24 mouse cellular contexts compared by ENCODE assay signal in genomic region chr1:118810336-118810735, GRCm38 (mm10).
DNase-seq lines count a peak whose midpoint lies in the region; ATAC-seq and TF ChIP-seq lines count a peak whose summit lies in the region.
"Had no signal": no experiment of that assay in that cellular context is flagged by ENCODE, and none has a peak within 500 bp of the region (broad histone marks: within the 10 kb centered on the region; RNA-seq: fewer than 3 reads in every experiment).

No protein-coding gene starts in this region.

- intact Hi-C loops in left cerebral cortex, adult 2 months (cut with DNase I) = loop anchor here (2.0 kb wide), 1 partner anchor 14 kb away; no protein-coding TSS in a partner anchor

- H3K9ac ChIP-seq in embryonic facial prominence, embryonic 14.5 days (ENCODE audit: low read depth, low read length) = no peak overlapping the region
- H3K9ac ChIP-seq in neural tube, embryonic 15.5 days (replicated peaks) = no peak overlapping the region
- H3K9ac ChIP-seq: hindbrain, embryonic 14.5 days; intestine, embryonic 15.5 days; liver, postnatal 0 days had no signal

- no peaks in the 10 kb centered on the region for H3K27me3 ChIP-seq in embryonic facial prominence, embryonic 14.5 days (replicated peaks; ENCODE audit: control insufficient read depth, insufficient read depth, low read length)
- H3K27me3 ChIP-seq in embryonic facial prominence, embryonic 10.5 days (replicated peaks; ENCODE audit: low read depth, poor library complexity, severe bottlenecking) = no peaks in the 10 kb centered on the region
- no peaks in the 10 kb centered on the region for H3K27me3 ChIP-seq in neural tube, embryonic 15.5 days (replicated peaks)
- H3K27me3 ChIP-seq: intestine, embryonic 15.5 days; megakaryocyte, embryonic 14.5 days had no signal

- no peaks in the 10 kb centered on the region for H3K36me3 ChIP-seq in embryonic facial prominence, embryonic 14.5 days (ENCODE audit: control insufficient read depth, insufficient read depth, low read length)
- no peaks in the 10 kb centered on the region for H3K36me3 ChIP-seq in embryonic facial prominence, embryonic 10.5 days (replicated peaks)
- H3K36me3 ChIP-seq in neural tube, embryonic 15.5 days = no peaks in the 10 kb centered on the region
- H3K36me3 ChIP-seq: forebrain, embryonic 10.5 days; intestine, embryonic 15.5 days; limb, embryonic 10.5 days had no signal

- no peak for TF ChIP-seq CTCF in left cerebral cortex, adult 2 months (IDR thresholded peaks at IDR 0.05)

- H3K4me2 ChIP-seq in embryonic facial prominence, embryonic 14.5 days (ENCODE audit: low read depth, low read length) = no peak overlapping the region
- no peak overlapping the region for H3K4me2 ChIP-seq in neural tube, embryonic 15.5 days
- H3K4me2 ChIP-seq: hindbrain, embryonic 14.5 days; intestine, embryonic 15.5 days had no signal

- no peak overlapping the region for H3K27ac ChIP-seq in embryonic facial prominence, embryonic 14.5 days (replicated peaks; ENCODE audit: low read depth, low read length)
- H3K27ac ChIP-seq in embryonic facial prominence, embryonic 10.5 days (replicated peaks) = no peak overlapping the region
- no peak overlapping the region for H3K27ac ChIP-seq in left cerebral cortex, adult 2 months
- H3K27ac ChIP-seq in neural tube, embryonic 15.5 days (replicated peaks) = no peak overlapping the region
- H3K27ac ChIP-seq: forebrain, embryonic 10.5 days; heart, adult 2 months; hindbrain, embryonic 14.5 days; intestine, embryonic 15.5 days; limb, embryonic 10.5 days had no signal

- 74% methylated on average over 4 of the region's 4 CpGs for WGBS in embryonic facial prominence, embryonic 14.5 days
- 80% methylated on average over 4 of the region's 4 CpGs for whole genome bisulfite sequencing in embryonic facial prominence, embryonic 10.5 days
- 72% methylated on average over 4 of the region's 4 CpGs for WGBS in neural tube, embryonic 15.5 days

- peak; percentile 53; the same call in 1 of the 2 replicates for ATAC-seq in embryonic facial prominence, embryonic 14.5 days (ENCODE audit: low read depth)
- ATAC-seq in neural tube, embryonic 15.5 days (ENCODE audit: low FRiP score) = no peak
- ATAC-seq: intestine, embryonic 15.5 days; liver, postnatal 0 days had no signal

- peaks cover 8% of the 10 kb centered on the region; the same call in 1 of the 2 replicates for H3K9me3 ChIP-seq in embryonic facial prominence, embryonic 14.5 days (ENCODE audit: control insufficient read depth, low read length)
- no peaks in the 10 kb centered on the region for H3K9me3 ChIP-seq in embryonic facial prominence, embryonic 10.5 days
- H3K9me3 ChIP-seq in neural tube, embryonic 15.5 days (replicated peaks) = no peaks in the 10 kb centered on the region
- H3K9me3 ChIP-seq: forebrain, embryonic 10.5 days; intestine, embryonic 15.5 days; limb, embryonic 10.5 days had no signal

- no peak overlapping the region for H3K4me3 ChIP-seq in embryonic facial prominence, embryonic 14.5 days (ENCODE audit: low read depth, low read length)
- no peak overlapping the region for H3K4me3 ChIP-seq in embryonic facial prominence, embryonic 10.5 days
- H3K4me3 ChIP-seq in left cerebral cortex, adult 2 months = no peak overlapping the region
- no peak overlapping the region for H3K4me3 ChIP-seq in neural tube, embryonic 15.5 days (replicated peaks)
- H3K4me3 ChIP-seq: forebrain, embryonic 10.5 days; heart, adult 2 months; intestine, embryonic 15.5 days; limb, embryonic 10.5 days had no signal

- no peaks in the 10 kb centered on the region for H3K4me1 ChIP-seq in embryonic facial prominence, embryonic 14.5 days (ENCODE audit: control insufficient read depth, insufficient read depth, low read length)
- H3K4me1 ChIP-seq in embryonic facial prominence, embryonic 10.5 days = no peaks in the 10 kb centered on the region
- no peaks in the 10 kb centered on the region for H3K4me1 ChIP-seq in neural tube, embryonic 15.5 days
- H3K4me1 ChIP-seq: forebrain, embryonic 10.5 days; intestine, embryonic 15.5 days had no signal

- no peak for DNase-seq in embryonic facial prominence, embryonic 14.5 days (ENCODE audit: low spot score)
- no peak for DNase-seq in embryonic facial prominence, embryonic 10.5 days (ENCODE audit: low spot score)
- peak; percentile 37 for DNase-seq in adipocyte (ENCODE audit: low spot score)
- peak; percentile 13 to 23 for DNase-seq in left cerebral cortex, adult 2 months (ENCODE audit: extremely low spot score in 1 of 2, low spot score in 2 of 2)
- peak; percentile 26 for DNase-seq in right cerebral cortex, postnatal 14 days
- no peak for DNase-seq in lung, adult 18-20 months
- DNase-seq in lung, postnatal 36 days = no peak
- DNase-seq: adrenal gland, adult 8-10 months; cerebellum, adult 11 months; cerebellum, postnatal 10 days; embryo, embryonic 11 days; gastrocnemius, postnatal 14 days; heart, adult 2 months; heart, postnatal 36 days; kidney, adult 9 months; liver, postnatal 0 days; lung, postnatal 14 days; retina, postnatal 1 day had no signal

Comparison
In these comparisons a context has a peak if more than half of its experiments do, and no peak if none do; other contexts are left out.
1. DNase-seq: peak in adipocyte (single experiment), left cerebral cortex, adult 2 months (2 of 2) and right cerebral cortex, postnatal 14 days (single experiment); none in embryonic facial prominence, embryonic 14.5 days (single experiment), embryonic facial prominence, embryonic 10.5 days (single experiment), lung, adult 18-20 months (0 of 2) and lung, postnatal 36 days (single experiment).